Mouse (Mus musculus) liver, embryonic 14.5 days (tissue): ENCODE results near the gene Celsr1. TPM values are rescaled to one million over a fixed set of nuclear protein-coding genes. Genes with fewer than 3 reads are reported as not detected.

Experiments used
- ATAC-seq: fragments of 200-750 bp; cut with Nextera tagmentation; 2 replicates; pipeline ENCODE4 v1.8.0; 2017; ENCODE audit warnings: moderate number of reproducible peaks, mild to moderate bottlenecking, moderate library complexity; ENCODE audit not compliant: insufficient read depth
- DNase-seq, 3 experiments: peaks; one replicate each; pipeline ENCODE4 v3.0.0-alpha.2; 2012 to 2013; ENCODE audit warnings: low read depth in 3 of 3, low spot score in 3 of 3
- H3K27ac ChIP-seq: fragments of 300-500 bp; sonication (generic); 2 replicates; pipeline ENCODE4 v1.5.1; 2014; ENCODE audit warnings: moderate library complexity, mild to moderate bottlenecking, control low read depth, inconsistent platforms
- H3K27me3 ChIP-seq: fragments of 300-500 bp; sonication (generic); 2 replicates; pipeline ENCODE4 v1.6.1; 2014; ENCODE audit warnings: mild to moderate bottlenecking, low read length, moderate library complexity; ENCODE audit not compliant: control insufficient read depth, insufficient read depth
- H3K36me3 ChIP-seq: fragments of 300-500 bp; sonication (generic); replicated peaks from 2 replicates; pipeline ENCODE4 v1.6.1; 2014; ENCODE audit warnings: low read depth; ENCODE audit not compliant: control insufficient read depth, insufficient read depth
- H3K4me1 ChIP-seq, 2 experiments: fragments of 200-500 bp in 1 of 2; fragments of 300-500 bp in 1 of 2; sonication (generic) in 1 of 2; replicated peaks; 2 replicates each; pipeline ENCODE4 v1.6.1; 2012 to 2014; ENCODE audit warnings: antibody characterized with exemption in 1 of 2, inconsistent platforms in 1 of 2, low read length in 1 of 2; ENCODE audit not compliant: control insufficient read depth in 2 of 2, insufficient read depth in 2 of 2
- H3K4me2 ChIP-seq: fragments of 300-500 bp; sonication (generic); 2 replicates; pipeline ENCODE4 v1.6.1; 2014; ENCODE audit warnings: low read depth, mild to moderate bottlenecking, control low read depth, moderate library complexity
- H3K4me3 ChIP-seq, 2 experiments: fragments of 200-500 bp in 1 of 2; fragments of 300-500 bp in 1 of 2; sonication (generic) in 1 of 2; 2 replicates each; pipeline ENCODE4 v1.5.1; 2012 to 2014; ENCODE audit warnings: low read depth in 2 of 2, low read length in 2 of 2, mild to moderate bottlenecking in 2 of 2, control low read depth in 1 of 2, inconsistent platforms in 1 of 2, moderate library complexity in 1 of 2; ENCODE audit not compliant: insufficient read depth in 1 of 2
- H3K9ac ChIP-seq: fragments of 300-500 bp; sonication (generic); replicated peaks from 2 replicates; pipeline ENCODE4 v1.6.1; 2014; ENCODE audit warnings: mild to moderate bottlenecking, control low read depth, moderate library complexity
- H3K9me3 ChIP-seq: fragments of 300-500 bp; sonication (generic); 2 replicates; pipeline ENCODE4 v1.6.1; 2016; ENCODE audit warnings: low read length, mixed read lengths; ENCODE audit not compliant: control insufficient read depth
- CTCF ChIP-seq: IDR thresholded peaks from 2 replicates; pipeline ENCODE4 v1.5.1; 2016; ENCODE audit warnings: antibody characterized with exemption, low read depth, control low read depth
- EP300 ChIP-seq: IDR thresholded peaks from 2 replicates; pipeline ENCODE4 v1.6.1; 2016; ENCODE audit warnings: antibody characterized with exemption, low read depth
- WGBS: fragments of 180-500 bp; shearing (Covaris S2); extraction: QIAGEN DNeasy Blood & Tissue Kit; methylation state at CpG from one replicate; pipeline ENCODE4 v1.1.7; 2014; ENCODE audit not compliant: insufficient replicate concordance; 5-methylcytosine and 5-hydroxymethylcytosine counted together
- polyA plus RNA-seq, 2 experiments: library from polyadenylated mRNA; depleted of rRNA in 1 of 2; stranded (reverse) in 1 of 2; unstranded in 1 of 2; fragments of >200 nt; fragmentation: Nextera tagmentation in 1 of 2; extraction: Ambion mirVana in 1 of 2; gene quantifications; 2 replicates each; pipeline versions ENCODE4 v1.2.1 to v1.2.3; 2012 to 2014

Gene Celsr1
- polyA plus RNA-seq, 2 experiments: 0.06 to 0.12 TPM

DNA sequence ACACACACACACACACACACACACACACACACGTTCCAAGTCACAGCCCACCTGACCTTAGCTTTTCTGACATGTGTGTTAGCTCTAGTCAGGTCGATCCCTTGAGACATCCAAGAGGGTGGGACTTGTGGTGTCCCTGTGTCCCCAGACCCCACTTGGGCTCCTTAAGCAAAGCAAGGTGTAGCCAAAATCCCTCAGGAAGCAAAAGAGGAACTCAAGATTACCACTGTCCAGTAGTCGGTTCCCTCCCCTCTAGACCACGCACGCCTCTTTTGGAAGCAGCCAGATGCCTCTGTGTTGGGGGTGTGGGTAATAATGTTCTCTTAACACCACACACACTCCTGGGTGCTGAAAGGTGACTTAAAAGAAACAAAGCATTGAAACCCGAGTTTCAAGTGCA lies 80.1 kb downstream of the Celsr1 start:
- Histone ChIP-seq H3K27me3 (no peaks in the 10 kb centered on the region), H3K27ac (no peak overlapping the region), H3K4me1 (no peaks in the 10 kb centered on the region), H3K36me3 (no peaks in the 10 kb centered on the region), H3K4me2 (no peak overlapping the region), H3K4me3 (no peak overlapping the region), H3K9ac (no peak overlapping the region), H3K9me3 (no peaks in the 10 kb centered on the region)
- no peak for TF ChIP-seq CTCF
- TF ChIP-seq EP300: no peak
- 33% methylated on average over 6 of the region's 6 CpGs for whole genome bisulfite sequencing
- ATAC-seq: no peak
- DNase-seq: no peak

DNA sequence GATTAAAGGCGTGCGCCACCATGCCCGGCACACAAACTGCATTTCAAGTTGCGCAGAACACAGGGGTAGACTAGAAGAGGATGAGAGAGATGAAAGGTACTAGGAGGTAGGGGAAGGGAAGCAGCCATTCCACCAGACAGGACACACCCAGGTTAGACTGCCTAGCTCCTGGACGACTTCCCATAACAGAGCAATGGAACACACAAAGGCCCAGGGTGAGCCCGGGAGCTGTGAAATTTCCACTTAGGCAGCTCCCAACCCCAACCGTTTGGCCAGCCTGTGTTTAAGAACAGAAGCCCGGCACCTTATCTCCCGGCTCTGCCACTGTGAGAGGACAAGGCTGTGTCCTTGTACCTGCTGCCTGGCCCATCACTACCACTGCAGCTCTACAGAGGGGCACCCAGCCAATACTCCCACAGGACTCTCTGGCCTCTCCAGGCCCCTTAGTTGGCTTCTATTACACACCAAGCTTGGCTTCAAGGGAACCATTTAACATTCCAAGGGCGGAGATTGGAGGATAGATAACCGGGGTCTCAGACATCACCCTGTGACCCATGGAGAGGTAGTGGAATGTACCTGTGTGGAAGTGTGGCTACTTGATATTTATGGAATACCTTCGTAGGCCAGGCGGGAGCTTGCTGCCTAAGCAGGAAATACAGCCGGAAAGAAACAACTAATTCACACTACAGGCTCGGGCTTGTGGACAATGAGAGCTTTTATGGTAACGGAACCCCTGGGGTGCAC lies 84.0 kb downstream of the Celsr1 start:
- no peak for DNase-seq

DNA sequence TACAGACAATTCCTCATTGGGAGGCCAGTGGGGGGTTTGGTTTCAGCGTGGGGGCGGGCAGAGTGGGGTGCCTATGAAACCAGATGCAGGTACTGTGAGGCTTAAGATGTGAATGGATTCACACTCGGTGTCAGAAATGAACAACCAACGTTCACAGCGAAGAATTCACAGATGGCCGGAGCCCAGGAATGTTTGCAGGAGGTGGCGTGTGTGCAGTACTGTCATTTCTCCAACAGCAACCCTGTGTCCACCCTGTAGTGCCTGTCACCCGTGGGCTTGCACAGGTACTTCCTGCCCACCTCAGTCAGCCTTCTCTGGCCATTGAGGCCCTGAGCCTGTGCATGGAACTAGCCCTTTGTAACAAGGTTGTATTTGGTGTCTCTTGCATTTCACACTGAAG lies 85.6 kb downstream of the Celsr1 start:
- Histone ChIP-seq H3K9me3 (no peaks in the 10 kb centered on the region), H3K27ac (no peak overlapping the region), H3K36me3 (no peaks in the 10 kb centered on the region), H3K9ac (no peak overlapping the region), H3K4me2 (no peak overlapping the region), H3K27me3 (no peaks in the 10 kb centered on the region), H3K4me1 (no peaks in the 10 kb centered on the region), H3K4me3 (no peak overlapping the region)
- DNase-seq (no peak), ATAC-seq (no peak)
- 54% methylated on average over 8 of the region's 8 CpGs for WGBS
- no peak for TF ChIP-seq EP300
- TF ChIP-seq CTCF: no peak

More for the DNA sequence above, 84.0 kb downstream of the Celsr1 start:
- WGBS: 73% methylated on average over 16 of the region's 16 CpGs
- Histone ChIP-seq H3K27ac (no peak overlapping the region), H3K4me3 (no peak overlapping the region), H3K9me3 (no peaks in the 10 kb centered on the region), H3K27me3 (no peaks in the 10 kb centered on the region), H3K36me3 (no peaks in the 10 kb centered on the region), H3K9ac (no peak overlapping the region), H3K4me1 (no peaks in the 10 kb centered on the region), H3K4me2 (no peak overlapping the region)
- ATAC-seq: no peak
- no peak for TF ChIP-seq CTCF
- TF ChIP-seq EP300: no peak

DNA sequence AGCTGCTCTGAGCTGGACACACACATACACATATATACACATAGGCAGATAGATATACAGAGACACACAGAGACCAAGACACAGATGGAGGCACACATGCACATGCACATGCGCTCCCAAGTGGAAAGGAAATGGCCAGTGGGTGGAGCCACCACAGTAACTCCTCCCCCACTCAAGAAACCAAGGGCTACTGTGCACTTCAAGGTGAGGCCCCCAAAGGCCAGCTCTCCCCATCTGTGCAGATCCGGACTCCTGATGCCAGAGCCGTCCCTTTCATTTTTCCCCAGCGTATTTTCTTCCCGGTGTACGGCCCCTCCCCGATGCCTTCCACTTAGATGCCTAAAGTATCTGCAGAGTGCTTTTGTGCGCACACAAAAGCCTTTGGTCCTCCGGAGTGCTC lies 86.0 kb downstream of the Celsr1 start:
- no peak overlapping the region for H3K4me2 ChIP-seq
- H3K9ac ChIP-seq: no peak overlapping the region
- DNase-seq: no peak
- H3K36me3 ChIP-seq: no peaks in the 10 kb centered on the region
- H3K4me3 ChIP-seq: no peak overlapping the region
- TF ChIP-seq CTCF (no peak), EP300 (no peak)
- no peaks in the 10 kb centered on the region for H3K9me3 ChIP-seq
- no peaks in the 10 kb centered on the region for H3K27me3 ChIP-seq
- H3K4me1 ChIP-seq: no peaks in the 10 kb centered on the region
- H3K27ac ChIP-seq: no peak overlapping the region
- 77% methylated on average over 9 of the region's 9 CpGs for WGBS
- no peak for ATAC-seq

DNA sequence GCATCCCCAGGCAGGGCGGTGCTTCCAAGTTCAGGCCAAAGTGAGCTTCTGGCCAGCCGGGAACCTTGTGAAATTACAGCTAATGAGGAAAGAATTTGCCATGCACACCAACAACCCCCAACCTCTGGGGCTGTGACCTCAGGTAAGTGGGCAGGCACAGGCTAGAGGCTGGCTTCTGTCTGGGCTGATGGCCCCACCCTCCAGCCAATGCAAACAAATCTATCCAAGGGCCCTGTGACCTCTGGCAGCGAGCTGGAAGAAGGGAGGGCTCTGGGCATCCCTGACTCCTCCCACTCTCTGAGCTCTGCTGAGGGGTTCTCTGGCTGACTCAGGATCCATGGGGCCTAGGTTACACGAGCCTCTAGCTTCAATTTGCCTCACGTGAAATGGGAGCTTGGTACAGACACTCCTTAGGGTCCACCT lies 97.9 kb downstream of the Celsr1 start:
- TF ChIP-seq EP300: no peak
- no peak for TF ChIP-seq CTCF
- DNase-seq (peak; percentile 14 to 29 (median 26)), ATAC-seq (peak; percentile 68)
- no peak overlapping the region for H3K9ac ChIP-seq
- WGBS: 30% methylated on average over 5 of the region's 5 CpGs
- H3K27me3 ChIP-seq: no peaks in the 10 kb centered on the region
- H3K36me3 ChIP-seq: no peaks in the 10 kb centered on the region
- no peak overlapping the region for H3K4me3 ChIP-seq
- 0 out of 4 replicates have a peak, but pooled peaks cover 0 to 4% of the 10 kb centered on the region in 2 experiments for H3K4me1 ChIP-seq
- no peak overlapping the region for H3K4me2 ChIP-seq
- no peak overlapping the region for H3K27ac ChIP-seq
- no peaks in the 10 kb centered on the region for H3K9me3 ChIP-seq
